Mouse (Mus musculus): ENCODE data around the gene Galnt3.
A peak's percentile ranks its signal among the peaks of the same experiment; 100 is the strongest.

The Galnt3 gene

GRCm38 (mm10) chr2:66124591-66125271 is at the start of gene Galnt3:
Gene Galnt3, minus strand, starts transcription at chr2:66124994.
- DNase-seq (ENCODE audit: low spot score in 2 of 2), result peak; percentile 5 to 11

- no peak for DNase-seq (ENCODE audit: low spot score in 2 of 2)
These were observed 48.3 kb upstream of the Galnt3 start for GRCm38 (mm10) chr2:66173134-66173533.

GRCm38 (mm10) chr2:66171643-66172042 is 46.8 kb upstream of the Galnt3 start:
- no peak for DNase-seq (ENCODE audit: low spot score in 2 of 2)

GRCm38 (mm10) chr2:66170721-66171120 is 45.9 kb upstream of the Galnt3 start:
- DNase-seq (ENCODE audit: low spot score in 2 of 2), result no peak

- no peak for DNase-seq (ENCODE audit: low spot score in 2 of 2)
These were observed 40.2 kb upstream of the Galnt3 start for GRCm38 (mm10) chr2:66165025-66165424.

- no peak for DNase-seq (ENCODE audit: low spot score in 2 of 2)
These were observed 33.5 kb upstream of the Galnt3 start for GRCm38 (mm10) chr2:66158140-66158915.

- no peak for DNase-seq (ENCODE audit: low spot score in 2 of 2)
These were observed 26.6 kb upstream of the Galnt3 start for GRCm38 (mm10) chr2:66151436-66151835.

GRCm38 (mm10) chr2:66150531-66150930 is 25.7 kb upstream of the Galnt3 start:
- no peak for DNase-seq (ENCODE audit: low spot score in 2 of 2)

- DNase-seq (ENCODE audit: low spot score in 2 of 2), result no peak
These were observed 23.9 kb upstream of the Galnt3 start for GRCm38 (mm10) chr2:66148654-66149230.

GRCm38 (mm10) chr2:66146473-66146872 is 21.7 kb upstream of the Galnt3 start:
- DNase-seq (ENCODE audit: low spot score in 2 of 2), result no peak

GRCm38 (mm10) chr2:66144770-66145169 is 20.0 kb upstream of the Galnt3 start:
- DNase-seq (ENCODE audit: low spot score in 2 of 2), result no peak

- no peak for DNase-seq (ENCODE audit: low spot score in 2 of 2)
These were observed 18.5 kb upstream of the Galnt3 start for GRCm38 (mm10) chr2:66143284-66143683.

- DNase-seq (ENCODE audit: low spot score in 2 of 2), result no peak
These were observed 17.9 kb upstream of the Galnt3 start for GRCm38 (mm10) chr2:66142711-66143110.

GRCm38 (mm10) chr2:66142268-66142667 is 17.5 kb upstream of the Galnt3 start:
- DNase-seq (ENCODE audit: low spot score in 2 of 2), result no peak

GRCm38 (mm10) chr2:66140246-66140645 is 15.5 kb upstream of the Galnt3 start:
- DNase-seq (ENCODE audit: low spot score in 2 of 2), result no peak

- no peak for DNase-seq (ENCODE audit: low spot score in 2 of 2)
These were observed 7.2 kb upstream of the Galnt3 start for GRCm38 (mm10) chr2:66131862-66132544.

- DNase-seq (ENCODE audit: low spot score in 2 of 2), result no peak
These were observed 4.1 kb upstream of the Galnt3 start for GRCm38 (mm10) chr2:66128941-66129340.

- DNase-seq (ENCODE audit: low spot score in 2 of 2), result no peak
These were observed 2.7 kb upstream of the Galnt3 start for GRCm38 (mm10) chr2:66127541-66127940.

GRCm38 (mm10) chr2:66126936-66127335 is 2.1 kb upstream of the Galnt3 start:
- DNase-seq (ENCODE audit: low spot score in 2 of 2), result no peak

- DNase-seq (ENCODE audit: low spot score in 2 of 2), result peak in 1 of 2 experiments; percentile 9
These were observed 821 bp downstream of the Galnt3 start for GRCm38 (mm10) chr2:66123756-66124589.

GRCm38 (mm10) chr2:66117686-66118085 is 7.1 kb downstream of the Galnt3 start:
- DNase-seq (ENCODE audit: low spot score in 2 of 2), result no peak
